Mouse (Mus musculus): ENCODE data around the gene Taf12.

- no peak for TF ChIP-seq CTCF (IDR thresholded peaks at IDR 0.05; ENCODE audit: low read depth)
- TF ChIP-seq EP300 (IDR thresholded peaks at IDR 0.05; ENCODE audit: low read depth): no peak
Observed at GRCm38 (mm10) chr4:132266835-132267349, 7.3 kb upstream of the Taf12 start.

Measured in liver, embryonic 14.5 days (tissue).